Mouse (Mus musculus): ENCODE results near the gene Gm36245. TPM values are rescaled to one million over a fixed set of nuclear protein-coding genes. Genes with fewer than 3 reads are reported as not detected.
"Not testable (repeated sequence)": the region's sequence is repeated elsewhere in the genome, so short reads cannot be mapped to it uniquely, and the experiment has no call there.

Gene Gm36245
- polyA plus RNA-seq, 1 experiment from 2014 or later, result not detected

GRCm38 (mm10) chr15:77624710-77625109 lies 25.7 kb downstream of the Gm36245 start:
- ATAC-seq (ENCODE audit: borderline replicate concordance, extremely low read depth, low FRiP score, low TSS enrichment), result no peak
- H3K4me3 ChIP-seq, result no peak overlapping the region
- no peak overlapping the region for H3K9ac ChIP-seq
- H3K27me3 ChIP-seq, result no peaks in the 10 kb centered on the region
- no peak overlapping the region for H3K27ac ChIP-seq
- WGBS, result 84% methylated on average over 1 of the region's 1 CpGs
- H3K9me3 ChIP-seq, result no peaks in the 10 kb centered on the region
- no peak overlapping the region for H3K4me2 ChIP-seq
- no peaks in the 10 kb centered on the region for H3K4me1 ChIP-seq
- H3K36me3 ChIP-seq, result no peaks in the 10 kb centered on the region

DNA sequence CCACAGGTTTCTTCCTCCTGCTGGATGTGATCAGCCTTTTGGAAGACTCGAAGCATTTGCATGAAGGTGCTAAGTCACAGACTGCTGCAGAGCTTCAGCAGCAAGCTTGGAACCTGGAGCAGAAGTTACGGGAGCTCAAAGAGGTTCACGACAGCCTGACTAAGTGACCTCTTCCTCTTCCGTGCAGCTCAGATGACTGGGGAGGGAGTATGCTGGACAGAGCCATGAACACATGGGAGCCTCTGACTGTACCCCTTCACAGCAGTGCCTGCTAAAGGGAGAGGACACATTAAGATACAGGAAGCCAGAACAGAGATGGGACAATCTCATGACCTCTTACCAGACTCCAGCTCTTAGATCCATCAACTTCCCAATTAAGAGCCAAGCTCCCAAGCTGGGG lies 27.4 kb downstream of the Gm36245 start:
- not testable (repeated sequence) for H3K36me3 ChIP-seq; H3K27ac ChIP-seq; H3K9ac ChIP-seq; H3K4me2 ChIP-seq; H3K27me3 ChIP-seq; H3K4me3 ChIP-seq; H3K9me3 ChIP-seq; ATAC-seq (ENCODE audit: borderline replicate concordance, extremely low read depth, low FRiP score, low TSS enrichment); H3K4me1 ChIP-seq
- WGBS, result 57% methylated on average over 4 of the region's 4 CpGs

GRCm38 (mm10) chr15:77628647-77629046 lies 29.6 kb downstream of the Gm36245 start:
- not testable (repeated sequence) for H3K4me1 ChIP-seq; ATAC-seq (ENCODE audit: borderline replicate concordance, extremely low read depth, low FRiP score, low TSS enrichment); H3K27me3 ChIP-seq; H3K36me3 ChIP-seq; H3K9ac ChIP-seq; H3K27ac ChIP-seq; H3K4me2 ChIP-seq; H3K9me3 ChIP-seq; H3K4me3 ChIP-seq
- WGBS, result 41% methylated on average over 9 of the region's 9 CpGs

DNA sequence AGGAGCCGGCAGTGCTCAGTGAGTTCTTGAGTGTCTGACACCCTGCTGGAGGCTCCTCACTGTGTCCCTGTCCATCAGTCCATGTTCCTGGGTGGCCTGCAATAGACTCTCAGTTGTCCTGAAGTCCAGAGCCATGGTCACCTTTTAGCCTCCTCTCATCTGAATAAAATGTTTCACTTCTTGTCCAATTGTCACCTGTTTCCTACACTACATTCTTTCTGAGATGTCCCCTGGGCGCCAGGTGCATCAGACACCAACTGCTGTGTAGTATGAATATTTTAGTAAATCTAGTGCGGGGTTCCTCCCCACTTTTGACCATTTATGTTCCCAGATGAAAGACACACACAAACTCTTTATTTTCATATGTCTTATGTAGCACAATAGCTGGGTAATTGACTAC lies 30.8 kb downstream of the Gm36245 start:
- not testable (repeated sequence) for H3K4me3 ChIP-seq; H3K9ac ChIP-seq; H3K27ac ChIP-seq; H3K4me2 ChIP-seq; H3K9me3 ChIP-seq; H3K27me3 ChIP-seq; H3K4me1 ChIP-seq; ATAC-seq (ENCODE audit: borderline replicate concordance, extremely low read depth, low FRiP score, low TSS enrichment); H3K36me3 ChIP-seq
- WGBS, result 61% methylated on average over 3 of the region's 3 CpGs

DNA sequence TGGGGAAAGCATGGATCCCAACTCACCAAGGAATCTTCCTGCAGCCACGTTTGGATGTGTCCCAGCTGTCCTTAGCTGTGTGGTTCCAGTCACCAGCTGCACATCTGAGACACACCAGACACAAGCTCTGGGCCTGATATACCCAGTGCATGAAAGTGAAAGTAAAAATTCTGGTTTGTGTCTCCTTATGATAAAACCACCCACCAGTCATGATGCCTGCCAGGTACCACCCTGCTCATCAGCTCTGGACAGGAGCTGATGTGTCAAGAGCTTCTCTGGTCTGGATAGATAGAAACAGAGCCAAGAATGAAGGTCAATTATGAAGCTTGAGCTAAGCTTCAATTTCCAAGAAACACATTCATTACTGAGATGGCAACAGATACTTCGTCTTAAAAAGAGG lies 44.1 kb downstream of the Gm36245 start, which contains the start of gene Apol11b:
TSS of gene Apol11b (minus strand) at position 111 of the 400 bp plus-strand sequence.
- WGBS, result 59% methylated on average over 2 of the region's 2 CpGs
- not testable (repeated sequence) for ATAC-seq (ENCODE audit: borderline replicate concordance, extremely low read depth, low FRiP score, low TSS enrichment); H3K36me3 ChIP-seq; H3K27ac ChIP-seq; H3K4me1 ChIP-seq; H3K9ac ChIP-seq; H3K27me3 ChIP-seq; H3K4me2 ChIP-seq; H3K4me3 ChIP-seq; H3K9me3 ChIP-seq

- H3K4me1 ChIP-seq; H3K9ac ChIP-seq; H3K9me3 ChIP-seq; H3K27me3 ChIP-seq; H3K4me2 ChIP-seq; H3K36me3 ChIP-seq; ATAC-seq (ENCODE audit: borderline replicate concordance, extremely low read depth, low FRiP score, low TSS enrichment); H3K27ac ChIP-seq; H3K4me3 ChIP-seq: not testable (repeated sequence)
These were observed 52.1 kb downstream of the Gm36245 start for GRCm38 (mm10) chr15:77651143-77651542.

Other genes with a start within 250 kb of the Gm36245 start
- gene Apol7a, start 200.1 kb upstream of the Gm36245 start, polyA plus RNA-seq (2015; fragmentation: Nextera tagmentation; extraction: Ambion mirVana), result 0.09 TPM in 1 of 2 replicates, not detected in the other
- gene Apol9a, start 188.1 kb upstream of the Gm36245 start, polyA plus RNA-seq (2015; fragmentation: Nextera tagmentation; extraction: Ambion mirVana), result 0.30 TPM in 1 of 2 replicates, not detected in the other
- gene Apol7b, start 151.8 kb upstream of the Gm36245 start, polyA plus RNA-seq (2015; fragmentation: Nextera tagmentation; extraction: Ambion mirVana), result not detected in 2 replicates
- gene Apol10a, start 122.2 kb upstream of the Gm36245 start, polyA plus RNA-seq (2015; fragmentation: Nextera tagmentation; extraction: Ambion mirVana), result not detected in 2 replicates
- not detected in 2 replicates for gene Apol11a, start 91.0 kb upstream of the Gm36245 start, polyA plus RNA-seq (2015; fragmentation: Nextera tagmentation; extraction: Ambion mirVana)
- 0.16 TPM in 1 of 2 replicates, not detected in the other for gene Apol7c, start 65.9 kb upstream of the Gm36245 start, polyA plus RNA-seq (2015; fragmentation: Nextera tagmentation; extraction: Ambion mirVana)
- not detected in 2 replicates for gene 1700025B11Rik, start 37.4 kb upstream of the Gm36245 start, polyA plus RNA-seq (2015; fragmentation: Nextera tagmentation; extraction: Ambion mirVana)
- gene Apol10b, start 3.1 kb upstream of the Gm36245 start, polyA plus RNA-seq (2015; fragmentation: Nextera tagmentation; extraction: Ambion mirVana), result 0.06 and 0.11 TPM in 2 replicates
- gene Apol11b, start 44.0 kb downstream of the Gm36245 start, polyA plus RNA-seq (2015; fragmentation: Nextera tagmentation; extraction: Ambion mirVana), result 0.19 and 0.25 TPM in 2 replicates
- gene Apol7e, start 99.6 kb downstream of the Gm36245 start, polyA plus RNA-seq (2015; fragmentation: Nextera tagmentation; extraction: Ambion mirVana), result 0.22 TPM in 1 of 2 replicates, not detected in the other
- not detected in 2 replicates for gene Apol9b, start 129.8 kb downstream of the Gm36245 start, polyA plus RNA-seq (2015; fragmentation: Nextera tagmentation; extraction: Ambion mirVana)
- 0.23 TPM in 1 of 2 replicates, not detected in the other for gene Apol8, start 157.7 kb downstream of the Gm36245 start, polyA plus RNA-seq (2015; fragmentation: Nextera tagmentation; extraction: Ambion mirVana)
- 62.5 and 67.7 TPM in 2 replicates for gene Myh9, start 242.9 kb downstream of the Gm36245 start, polyA plus RNA-seq (2015; fragmentation: Nextera tagmentation; extraction: Ambion mirVana)